Mouse (Mus musculus): ENCODE results near the gene Ints6. TPM values are rescaled to one million over a fixed set of nuclear protein-coding genes. Genes with fewer than 3 reads are reported as not detected.

Ints6 gene
- polyA plus RNA-seq, 1 experiment, result 0.97 TPM

DNA sequence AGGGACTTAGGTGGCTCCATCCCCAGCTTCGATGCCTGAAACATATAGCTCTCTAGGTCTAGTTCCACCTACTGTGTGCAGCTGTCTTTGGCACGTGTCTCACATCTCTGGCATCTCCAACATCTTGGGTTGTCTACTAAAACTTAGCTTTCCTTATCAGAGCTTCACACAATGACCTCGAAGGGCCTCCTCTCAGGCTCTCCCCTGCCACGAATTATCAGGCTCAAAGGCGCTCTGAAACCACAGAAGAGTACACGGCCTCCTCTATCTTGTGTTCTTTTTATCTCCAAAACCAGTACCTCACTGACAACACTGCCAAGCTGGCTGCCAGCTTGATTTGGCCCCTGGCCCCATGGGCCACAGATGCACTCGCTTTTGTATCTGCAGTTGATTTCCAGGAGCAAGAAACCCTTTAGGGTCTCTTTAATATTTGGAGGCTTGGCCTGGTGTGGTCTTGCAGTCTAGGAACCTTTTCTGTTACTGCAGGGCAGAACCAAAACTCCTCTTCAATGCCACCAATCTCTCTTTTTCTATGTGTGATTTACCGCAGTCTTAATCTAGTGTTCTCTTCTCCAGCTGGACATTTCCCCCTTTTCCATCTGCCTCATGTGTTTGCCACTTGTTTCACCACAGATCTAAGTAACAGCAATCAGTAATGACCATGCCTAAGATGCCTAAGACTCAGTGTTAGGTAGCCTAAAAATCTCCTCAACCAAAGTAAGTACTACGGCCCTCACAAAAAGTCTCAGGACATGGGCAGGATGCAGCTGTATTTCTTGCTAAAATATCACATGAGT, 19.7 kb upstream of the Ints6 start:
- Histone ChIP-seq H3K36me3 (ENCODE audit: control insufficient read depth) (no peaks in the 10 kb centered on the region), H3K4me3 (replicated peaks) (no peak overlapping the region), H3K4me1 (ENCODE audit: control insufficient read depth) (peaks cover 24% of the 10 kb centered on the region), H3K27me3 (ENCODE audit: control insufficient read depth) (no peaks in the 10 kb centered on the region), H3K9me3 (ENCODE audit: control insufficient read depth, low read length) (no peaks in the 10 kb centered on the region)
- TF ChIP-seq TAL1 (IDR thresholded peaks at IDR 0.05; ENCODE audit: low read length), result no peak; the same call in 2 of the 3 replicates
- TF ChIP-seq GATA1 (IDR thresholded peaks at IDR 0.05; ENCODE audit: low read length), result no peak

DNA sequence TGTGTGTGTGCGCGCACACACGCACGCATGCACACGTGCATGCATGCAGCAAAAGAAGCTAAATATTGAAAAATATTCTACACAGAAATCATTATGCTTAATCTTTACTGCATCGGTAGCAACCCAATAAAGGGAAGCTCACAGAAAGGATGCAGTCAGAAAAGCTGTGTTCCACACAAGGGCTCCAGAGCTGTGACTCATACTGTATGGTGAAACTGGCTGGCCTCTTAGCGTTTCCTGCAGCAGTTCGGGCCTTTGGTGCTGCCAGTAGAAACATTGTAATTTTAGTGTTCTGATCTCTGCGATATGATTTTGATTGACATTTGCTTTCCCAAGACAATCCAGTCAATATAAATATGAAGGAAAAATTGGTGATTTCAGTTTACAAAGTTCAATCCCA, 17.1 kb upstream of the Ints6 start:
- no peaks in the 10 kb centered on the region for H3K27me3 ChIP-seq (ENCODE audit: control insufficient read depth)
- H3K4me1 ChIP-seq (ENCODE audit: control insufficient read depth), result peaks cover 24% of the 10 kb centered on the region
- TF ChIP-seq TAL1 (IDR thresholded peaks at IDR 0.05; ENCODE audit: low read length), result no peak
- TF ChIP-seq GATA1 (IDR thresholded peaks at IDR 0.05; ENCODE audit: low read length), result no peak
- H3K9me3 ChIP-seq (ENCODE audit: control insufficient read depth, low read length), result no peaks in the 10 kb centered on the region
- no peaks in the 10 kb centered on the region for H3K36me3 ChIP-seq (ENCODE audit: control insufficient read depth)
- H3K4me3 ChIP-seq (replicated peaks), result no peak overlapping the region

DNA sequence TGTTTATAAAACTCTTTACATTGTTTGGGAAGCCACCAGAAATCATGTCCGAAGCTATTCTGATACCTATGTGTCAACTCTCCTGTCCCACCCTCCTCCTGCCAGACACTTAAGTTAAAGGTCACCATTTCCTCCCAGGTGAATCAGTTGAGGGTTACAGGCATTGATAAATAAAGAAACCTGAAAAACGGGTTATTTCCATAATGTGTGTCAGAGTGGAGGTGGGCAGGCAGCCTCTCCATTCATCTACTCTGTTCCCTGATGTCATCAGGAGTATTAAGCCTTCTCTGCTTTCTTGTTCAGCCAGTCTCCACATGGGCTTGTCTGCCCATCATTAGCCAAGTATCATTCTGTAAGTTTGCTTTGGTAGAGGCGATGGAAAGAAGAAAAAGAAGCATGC, 14.1 kb upstream of the Ints6 start:
- no peaks in the 10 kb centered on the region for H3K9me3 ChIP-seq (ENCODE audit: control insufficient read depth, low read length)

DNA sequence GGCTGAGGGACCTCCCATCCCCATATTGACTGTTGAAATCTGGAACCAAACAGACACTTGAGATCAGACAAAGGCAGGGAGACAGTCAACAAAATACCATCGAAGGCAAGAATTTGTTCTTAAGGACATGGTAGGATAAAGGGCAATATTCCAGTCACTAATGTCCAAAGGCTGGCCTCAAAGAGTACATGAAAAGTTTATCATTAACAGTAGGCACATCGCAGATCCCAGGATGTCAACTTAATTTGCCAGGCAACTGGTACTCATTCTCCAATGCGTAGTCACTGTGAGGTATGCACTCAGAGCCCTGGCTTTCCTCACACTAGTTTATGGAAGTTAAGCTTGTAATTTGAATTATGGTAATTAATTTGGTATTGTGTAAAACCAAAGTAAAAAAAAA, 13.3 kb upstream of the Ints6 start:
- H3K36me3 ChIP-seq (ENCODE audit: control insufficient read depth), result no peaks in the 10 kb centered on the region
- H3K4me1 ChIP-seq (ENCODE audit: control insufficient read depth), result no peaks in the 10 kb centered on the region
- TF ChIP-seq TAL1 (IDR thresholded peaks at IDR 0.05; ENCODE audit: low read length), result no peak
- no peak for TF ChIP-seq GATA1 (IDR thresholded peaks at IDR 0.05; ENCODE audit: low read length)
- H3K4me3 ChIP-seq (replicated peaks), result no peak overlapping the region
- no peaks in the 10 kb centered on the region for H3K27me3 ChIP-seq (ENCODE audit: control insufficient read depth)
- no peaks in the 10 kb centered on the region for H3K9me3 ChIP-seq (ENCODE audit: control insufficient read depth, low read length)

More for the DNA sequence above, 14.1 kb upstream of the Ints6 start:
- Histone ChIP-seq H3K27me3 (ENCODE audit: control insufficient read depth) (no peaks in the 10 kb centered on the region), H3K4me1 (ENCODE audit: control insufficient read depth) (peaks cover 7% of the 10 kb centered on the region), H3K36me3 (ENCODE audit: control insufficient read depth) (no peaks in the 10 kb centered on the region), H3K4me3 (replicated peaks) (no peak overlapping the region)
- TF ChIP-seq TAL1 (IDR thresholded peaks at IDR 0.05; ENCODE audit: low read length), result no peak
- no peak for TF ChIP-seq GATA1 (IDR thresholded peaks at IDR 0.05; ENCODE audit: low read length)

DNA sequence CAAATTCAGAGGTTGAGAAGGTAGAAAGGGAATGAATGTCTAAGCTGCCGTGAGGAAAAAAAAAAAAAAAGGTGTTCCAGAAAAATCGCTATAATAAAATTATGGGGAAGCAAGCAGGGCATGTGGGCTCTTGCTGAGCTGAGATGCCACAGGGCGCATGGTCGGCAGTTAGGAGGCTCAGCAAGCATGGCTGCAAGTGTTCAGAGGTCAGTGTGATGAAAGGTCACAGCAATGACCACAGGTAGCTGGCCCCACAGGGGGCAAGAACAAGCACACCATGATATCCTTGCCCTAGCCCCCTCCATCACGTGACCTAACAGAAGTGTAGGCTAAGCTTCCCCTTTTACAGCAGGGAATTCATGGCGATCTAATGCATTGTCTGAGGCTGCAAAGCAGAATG, 12.8 kb upstream of the Ints6 start:
- Histone ChIP-seq H3K36me3 (ENCODE audit: control insufficient read depth) (no peaks in the 10 kb centered on the region), H3K9me3 (ENCODE audit: control insufficient read depth, low read length) (no peaks in the 10 kb centered on the region), H3K4me1 (ENCODE audit: control insufficient read depth) (no peaks in the 10 kb centered on the region), H3K4me3 (replicated peaks) (no peak overlapping the region), H3K27me3 (ENCODE audit: control insufficient read depth) (no peaks in the 10 kb centered on the region)
- TF ChIP-seq GATA1 (IDR thresholded peaks at IDR 0.05; ENCODE audit: low read length) (no peak), TAL1 (IDR thresholded peaks at IDR 0.05; ENCODE audit: low read length) (no peak)

DNA sequence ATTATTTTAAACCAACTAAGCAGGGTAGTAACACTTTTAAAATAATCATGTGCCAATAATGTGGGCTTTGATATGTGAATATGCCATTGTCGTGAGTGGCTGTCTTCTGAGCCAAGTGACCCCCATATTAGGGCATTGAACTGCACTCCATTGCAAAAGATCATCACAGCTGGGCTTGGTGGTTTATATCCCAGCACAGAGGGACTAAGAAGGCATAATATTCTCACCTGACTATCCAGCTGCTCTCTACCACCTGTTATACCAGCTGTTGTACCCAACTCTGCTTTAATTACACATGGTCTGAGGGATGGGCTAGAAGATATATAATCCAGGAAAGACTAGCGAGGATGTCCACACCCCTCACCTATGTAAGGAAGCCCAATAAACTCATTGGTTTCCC, 4.4 kb upstream of the Ints6 start:
- H3K36me3 ChIP-seq (ENCODE audit: control insufficient read depth), result no peaks in the 10 kb centered on the region
- no peak overlapping the region for H3K4me3 ChIP-seq (replicated peaks)
- H3K9me3 ChIP-seq (ENCODE audit: control insufficient read depth, low read length), result no peaks in the 10 kb centered on the region
- peaks cover 19% of the 10 kb centered on the region for H3K4me1 ChIP-seq (ENCODE audit: control insufficient read depth)
- H3K27me3 ChIP-seq (ENCODE audit: control insufficient read depth), result no peaks in the 10 kb centered on the region
- TF ChIP-seq TAL1 (IDR thresholded peaks at IDR 0.05; ENCODE audit: low read length) (no peak), GATA1 (IDR thresholded peaks at IDR 0.05; ENCODE audit: low read length) (no peak)

DNA sequence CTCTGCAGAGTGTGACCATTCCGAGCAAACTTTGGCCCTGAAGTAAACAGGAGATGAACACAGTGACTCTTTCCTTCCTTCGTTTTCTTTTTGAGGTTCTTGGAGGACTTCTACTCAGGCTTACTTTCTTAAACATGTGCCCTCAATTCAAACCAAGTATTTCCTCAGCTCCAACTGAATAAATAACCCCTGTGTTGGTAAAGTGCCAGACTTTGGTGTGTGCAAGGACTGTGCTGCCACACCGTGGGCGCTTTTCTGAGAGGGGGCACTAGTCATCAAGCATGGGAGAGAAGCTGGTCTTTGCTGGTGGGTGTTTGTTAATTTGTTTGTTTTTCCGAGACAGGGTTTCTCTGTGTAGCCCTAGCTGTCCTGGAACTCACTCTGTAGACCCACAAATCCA, 3.4 kb upstream of the Ints6 start:
- Histone ChIP-seq H3K27me3 (ENCODE audit: control insufficient read depth) (no peaks in the 10 kb centered on the region), H3K4me1 (ENCODE audit: control insufficient read depth) (peaks cover 23% of the 10 kb centered on the region), H3K4me3 (replicated peaks) (no peak overlapping the region), H3K36me3 (ENCODE audit: control insufficient read depth) (peaks cover 4% of the 10 kb centered on the region), H3K9me3 (ENCODE audit: control insufficient read depth, low read length) (no peaks in the 10 kb centered on the region)
- TF ChIP-seq GATA1 (IDR thresholded peaks at IDR 0.05; ENCODE audit: low read length) (no peak), TAL1 (IDR thresholded peaks at IDR 0.05; ENCODE audit: low read length) (no peak)

DNA sequence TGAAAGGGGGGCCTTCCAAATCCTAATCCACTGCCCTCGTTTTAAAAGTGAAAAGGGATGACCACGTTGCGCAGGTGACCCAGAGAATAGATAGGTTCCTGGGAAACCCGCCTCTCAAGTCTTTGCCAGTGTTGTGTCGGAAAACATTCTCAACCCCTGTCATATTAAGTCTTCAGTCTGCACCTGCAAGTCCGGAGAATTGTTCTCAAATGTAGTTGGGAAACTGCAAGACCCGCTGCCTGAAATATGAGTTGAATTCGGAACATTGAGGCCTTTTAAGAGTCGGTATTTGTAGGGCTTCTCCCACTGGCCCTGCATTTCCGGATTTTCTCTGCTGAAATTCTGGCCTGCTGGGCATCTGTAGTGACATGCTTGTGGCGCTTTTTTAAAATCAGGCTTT, 974 bp upstream of the Ints6 start:
- Histone ChIP-seq H3K4me3 (replicated peaks) (peak overlapping the region; percentile 95), H3K9me3 (ENCODE audit: control insufficient read depth, low read length) (no peaks in the 10 kb centered on the region), H3K4me1 (ENCODE audit: control insufficient read depth) (peaks cover 42% of the 10 kb centered on the region), H3K27me3 (ENCODE audit: control insufficient read depth) (no peaks in the 10 kb centered on the region), H3K36me3 (ENCODE audit: control insufficient read depth) (peaks cover 26% of the 10 kb centered on the region)
- no peak for TF ChIP-seq GATA1 (IDR thresholded peaks at IDR 0.05; ENCODE audit: low read length)
- TF ChIP-seq TAL1 (IDR thresholded peaks at IDR 0.05; ENCODE audit: low read length), result no peak

DNA sequence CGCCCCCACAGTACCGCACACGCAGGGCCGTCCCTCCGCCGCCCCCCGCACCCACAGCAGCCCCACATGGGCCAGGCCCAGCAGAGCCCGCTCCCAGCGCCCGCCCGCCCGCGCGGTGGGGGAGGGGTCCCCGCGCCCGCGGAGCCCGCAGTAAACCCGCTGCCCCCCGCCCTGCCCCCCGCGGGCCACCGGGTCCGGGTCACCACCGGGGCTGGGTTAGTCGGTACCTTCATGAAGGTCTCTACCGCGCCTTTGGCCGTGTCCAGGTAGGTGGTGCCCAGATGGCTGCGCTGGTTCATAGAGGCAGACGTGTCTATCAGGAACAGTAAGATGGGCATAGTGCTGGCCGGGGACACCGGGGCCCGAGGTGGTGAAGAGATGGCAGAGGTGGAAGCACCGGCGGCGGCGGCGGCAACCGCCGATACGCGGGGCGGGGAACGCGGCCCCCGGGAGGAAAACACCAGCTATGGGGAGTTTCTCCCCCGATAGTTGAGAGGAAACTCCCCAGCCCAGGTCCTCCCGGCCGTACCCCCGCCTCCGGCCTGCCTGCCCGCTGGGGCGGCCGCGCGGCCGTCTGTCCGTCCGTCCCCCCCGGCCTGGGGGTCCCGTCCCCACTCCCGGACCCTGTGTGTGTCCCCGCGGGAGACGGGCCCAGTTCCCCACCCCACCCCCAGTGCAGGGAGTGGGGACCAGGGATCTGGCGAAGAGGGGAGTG, 491 bp downstream of the Ints6 start:
- Histone ChIP-seq H3K4me3 (replicated peaks) (peak overlapping the region; percentile 95), H3K36me3 (ENCODE audit: control insufficient read depth) (peaks cover 39% of the 10 kb centered on the region), H3K9me3 (ENCODE audit: control insufficient read depth, low read length) (no peaks in the 10 kb centered on the region), H3K27me3 (ENCODE audit: control insufficient read depth) (no peaks in the 10 kb centered on the region), H3K4me1 (ENCODE audit: control insufficient read depth) (peaks cover 51% of the 10 kb centered on the region)
- TF ChIP-seq TAL1 (IDR thresholded peaks at IDR 0.05; ENCODE audit: low read length), result no peak
- no peak for TF ChIP-seq GATA1 (IDR thresholded peaks at IDR 0.05; ENCODE audit: low read length)
